Mouse (Mus musculus) gastrocnemius, adult 8-10 months (tissue): ENCODE measurements around the gene Dach2. TPM values are rescaled to one million over a fixed set of nuclear protein-coding genes. Genes with fewer than 3 reads are reported as not detected.
"Not testable (repeated sequence)": the region's sequence is repeated elsewhere in the genome, so short reads cannot be mapped to it uniquely, and the experiment has no call there.

Source experiments
- DNase-seq, 2 experiments: peaks; one replicate each; pipeline ENCODE4 v3.0.0; 2022; ENCODE audit warnings: low spot score in 2 of 2
- total RNA-seq, 4 experiments: library from RNA; stranded (reverse); gene quantifications; 2 replicates each; pipeline ENCODE4 v1.2.4; 2022

The Dach2 gene
- 1 to 10 TPM; 1.6 to 3.8 (median 2.1) TPM for total RNA-seq

GRCm38 (mm10) chrX:113297404-113297803 is at the start of gene Dach2:
Gene Dach2, plus strand, starts transcription at chrX:113297510.
- no peak for DNase-seq

GRCm38 (mm10) chrX:113252427-113252826 is 44.9 kb upstream of the Dach2 start:
- not testable (repeated sequence) for DNase-seq

DNA sequence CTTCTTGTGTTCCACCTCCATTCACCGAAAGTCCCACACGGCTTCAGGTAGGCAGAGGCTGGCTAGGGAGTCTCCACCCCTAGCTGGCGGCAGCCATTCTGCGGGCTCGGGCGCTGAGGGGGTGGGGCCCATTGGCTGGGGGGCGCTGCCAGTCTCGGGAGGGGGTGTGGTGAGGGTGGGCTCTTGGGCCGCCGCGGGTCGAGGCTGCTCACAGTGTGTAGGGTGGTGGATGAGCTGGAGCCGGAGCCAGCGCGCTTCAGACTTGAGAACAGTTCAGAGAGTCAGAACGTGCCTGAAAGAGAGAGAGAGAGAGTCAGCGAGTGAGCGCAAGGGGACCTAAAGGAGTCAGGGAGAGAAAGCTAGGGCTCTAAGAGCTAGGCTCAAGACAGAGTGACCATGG is 721 bp downstream of the Dach2 start:
- DNase-seq = no peak

- DNase-seq = no peak
Observed at GRCm38 (mm10) chrX:113298468-113298867, 1.2 kb downstream of the Dach2 start.

GRCm38 (mm10) chrX:113304323-113304722 is 7.0 kb downstream of the Dach2 start:
- no peak for DNase-seq

- no peak for DNase-seq
Observed at GRCm38 (mm10) chrX:113338143-113338542, 40.8 kb downstream of the Dach2 start.

- DNase-seq = no peak
Observed at GRCm38 (mm10) chrX:113394417-113394816, 97.1 kb downstream of the Dach2 start.

GRCm38 (mm10) chrX:113408756-113409155 is 111.4 kb downstream of the Dach2 start:
- DNase-seq = no peak

DNA sequence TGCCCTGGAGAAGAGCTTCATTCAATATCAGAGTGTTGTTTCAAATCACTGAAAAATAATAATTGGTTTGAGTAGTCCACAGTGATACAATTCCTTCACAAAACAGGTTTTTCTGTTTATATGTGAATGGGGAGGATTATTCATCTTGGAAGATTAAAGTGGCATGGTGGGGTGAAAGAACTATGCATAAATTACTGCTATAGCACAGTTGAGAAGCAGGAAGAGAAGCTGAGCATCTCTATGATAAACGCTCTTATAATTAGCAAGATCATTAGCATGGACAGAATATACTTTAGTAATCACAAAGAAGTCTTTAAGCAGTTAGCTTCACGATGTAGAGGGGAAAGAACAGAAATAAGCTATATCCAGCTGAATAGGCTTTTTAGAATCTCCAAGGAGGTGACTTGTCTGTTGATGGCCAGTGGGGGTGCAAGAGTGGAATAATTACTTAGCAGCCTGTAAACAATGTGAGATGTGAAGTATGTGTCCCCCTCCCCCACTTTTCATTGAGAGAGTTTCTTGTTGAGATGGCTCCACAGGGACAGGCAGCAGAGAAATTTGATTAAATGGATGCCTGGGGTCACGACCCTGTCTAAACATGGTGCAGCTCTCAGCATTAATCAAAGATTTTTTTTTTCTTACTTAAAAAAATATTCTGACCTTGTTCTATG is 124.3 kb downstream of the Dach2 start:
- DNase-seq = no peak

GRCm38 (mm10) chrX:113482131-113482530 is 184.8 kb downstream of the Dach2 start:
- DNase-seq = no peak

- no peak for DNase-seq
Observed at GRCm38 (mm10) chrX:113545106-113545505, 247.8 kb downstream of the Dach2 start.

GRCm38 (mm10) chrX:113563897-113564296 is 266.6 kb downstream of the Dach2 start:
- DNase-seq = no peak

- no peak for DNase-seq
Observed at GRCm38 (mm10) chrX:113666069-113666468, 368.8 kb downstream of the Dach2 start.

GRCm38 (mm10) chrX:113687163-113687562 is 389.9 kb downstream of the Dach2 start:
- DNase-seq = no peak

DNA sequence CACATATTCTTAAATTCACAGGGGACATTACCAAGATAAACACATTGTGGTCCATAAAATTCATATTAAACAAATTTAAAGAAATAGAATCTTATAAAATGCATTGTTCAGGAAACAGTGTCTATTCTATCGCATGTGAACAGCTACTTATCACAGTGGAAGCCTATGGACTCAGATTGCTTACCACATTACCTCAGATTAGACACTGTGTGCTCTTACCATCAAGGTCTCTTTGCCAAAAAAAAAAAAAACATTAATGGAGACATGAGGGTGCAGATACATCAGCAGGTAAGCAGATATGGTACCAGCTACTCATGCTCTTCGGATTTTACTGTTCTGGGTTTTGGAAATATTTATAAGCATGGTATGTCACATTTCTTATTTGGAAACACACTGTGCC is 415.1 kb downstream of the Dach2 start:
- DNase-seq = no peak

- no peak for DNase-seq
Observed at GRCm38 (mm10) chrX:113724124-113724523, 426.8 kb downstream of the Dach2 start.

DNA sequence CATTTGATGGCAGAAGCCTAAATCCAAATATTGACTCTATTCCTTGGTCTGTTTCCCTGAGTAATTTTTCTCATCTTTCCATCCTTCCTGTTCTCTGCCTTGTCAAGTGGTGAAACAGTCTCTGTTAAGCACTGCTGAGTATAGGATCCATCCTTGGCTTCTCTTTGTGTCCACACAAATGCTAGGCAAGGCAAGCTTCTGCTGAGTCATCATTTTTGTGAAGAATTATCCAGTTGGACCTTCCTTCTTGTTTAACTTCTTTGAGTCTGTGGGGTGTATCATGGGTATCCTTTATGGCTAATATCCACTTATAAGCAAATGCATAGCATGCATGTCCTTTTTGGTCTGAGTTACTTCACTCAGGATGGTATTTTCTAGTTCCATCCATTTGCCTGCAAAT is 449.8 kb downstream of the Dach2 start:
- DNase-seq = no peak

DNA sequence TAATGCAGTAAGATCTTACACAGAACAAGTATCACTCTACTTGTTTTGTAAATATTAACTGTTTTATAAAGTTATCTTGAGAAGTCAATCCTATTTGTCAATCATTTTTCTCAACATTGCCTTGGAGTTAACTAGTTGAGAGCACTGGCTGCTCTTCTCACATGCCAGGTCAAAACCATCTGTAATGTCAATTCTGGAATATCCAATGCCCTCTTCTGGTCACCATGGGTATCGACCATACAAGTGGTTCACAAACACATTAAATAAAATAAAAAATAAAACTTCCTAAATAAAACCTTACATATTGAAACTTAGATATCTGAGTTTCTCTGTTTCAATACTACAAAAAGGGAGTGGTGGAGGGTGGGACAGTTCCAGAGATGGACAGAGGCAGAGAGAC is 495.0 kb downstream of the Dach2 start:
- no peak for DNase-seq

DNA sequence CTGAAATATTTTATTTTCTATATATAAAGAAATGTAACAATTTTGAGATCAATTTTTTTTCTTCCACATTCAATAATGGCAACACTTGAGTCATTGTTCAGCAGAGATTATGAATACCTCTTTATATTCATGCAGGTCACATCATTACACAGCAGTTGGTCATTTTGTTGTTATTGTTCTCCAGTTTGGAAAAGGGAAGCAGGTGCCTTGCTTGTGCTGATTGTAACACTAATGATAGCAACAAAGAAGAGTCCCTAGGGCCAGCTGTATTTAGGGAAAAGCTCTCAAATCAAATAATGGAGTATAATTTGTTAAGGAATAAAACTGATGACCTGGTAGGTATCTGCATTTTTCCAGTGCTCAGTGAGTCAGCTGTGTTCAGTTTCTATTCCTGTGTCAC is 513.1 kb downstream of the Dach2 start:
- no peak for DNase-seq

DNA sequence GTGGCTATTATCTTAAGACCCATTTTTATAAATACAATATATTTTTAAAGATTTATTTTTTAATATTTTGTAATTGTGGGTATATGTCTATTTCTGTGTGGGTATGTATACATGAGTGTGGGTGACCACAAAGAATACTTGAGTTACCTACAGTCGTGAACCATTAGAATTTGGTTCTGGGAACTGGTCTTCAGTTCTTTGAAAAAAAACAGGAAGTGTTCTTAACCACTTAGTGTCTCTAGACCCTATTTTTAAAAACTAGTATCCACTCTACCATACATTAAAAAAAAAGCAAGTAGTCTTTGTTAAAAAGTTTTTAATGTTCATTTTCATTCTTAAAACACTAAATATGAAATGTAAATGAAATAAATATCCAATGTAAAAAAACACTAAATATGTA is 529.5 kb downstream of the Dach2 start:
- DNase-seq = no peak

- no peak for DNase-seq
Observed at GRCm38 (mm10) chrX:113833062-113833461, 535.8 kb downstream of the Dach2 start.

GRCm38 (mm10) chrX:113867835-113868495 is 570.7 kb downstream of the Dach2 start:
- no peak for DNase-seq
